Mouse (Mus musculus) spleen, postnatal 36 days (tissue): Measurements from ENCODE around the gene Rpp25.

ENCODE experiments used
- DNase-seq, 2 experiments: peaks; one replicate each; pipeline ENCODE4 v3.0.0; 2022; ENCODE audit warnings: low spot score in 2 of 2, mixed read lengths in 1 of 2

Gene Rpp25

GRCm38 (mm10) chr9:57521056-57521911 is 17.5 kb downstream of the Rpp25 start, which contains the start of gene Cox5a:
TSS of gene Cox5a (plus strand) at chr9:57521274.
- DNase-seq: peak; percentile 92

DNA sequence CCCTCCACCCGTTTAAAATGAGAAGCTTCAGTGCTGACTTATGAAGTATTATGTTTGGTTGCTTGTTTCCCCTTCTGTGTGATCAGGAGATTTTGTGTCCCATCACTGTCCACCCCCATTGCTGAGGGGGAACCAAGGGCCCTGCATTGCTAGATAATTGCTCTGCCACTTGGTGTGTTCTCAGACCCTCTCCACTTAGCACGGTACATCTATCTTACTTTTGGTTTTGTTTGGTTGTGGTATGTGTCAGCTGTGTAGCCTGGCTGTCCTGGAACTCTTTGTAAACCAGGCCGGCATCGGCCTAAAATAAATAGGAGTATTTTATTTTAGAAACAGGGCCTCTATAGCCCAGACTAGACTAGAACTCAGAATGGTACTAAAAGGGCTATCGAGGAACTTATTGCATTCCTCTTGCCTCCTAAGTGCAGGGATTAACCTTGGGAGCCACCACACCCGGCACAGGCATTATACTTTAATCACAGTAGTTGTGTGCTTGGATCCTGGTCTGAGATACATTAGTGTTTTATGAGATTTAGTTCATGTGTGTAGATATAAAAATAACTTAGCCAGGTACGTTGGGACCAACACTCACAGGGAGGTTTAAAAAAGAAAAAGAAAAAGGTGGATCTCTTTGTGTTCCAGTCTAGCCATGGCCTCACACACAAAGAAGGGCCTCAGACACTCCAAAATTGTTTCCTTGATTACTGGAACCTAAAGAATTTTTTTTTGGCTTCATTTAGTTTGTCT is 18.5 kb downstream of the Rpp25 start:
- DNase-seq: no peak

GRCm38 (mm10) chr9:57522861-57523246 is 19.0 kb downstream of the Rpp25 start:
- no peak for DNase-seq

- DNase-seq: peak in 1 of 2 experiments; percentile 52
Measured at GRCm38 (mm10) chr9:57523754-57524153, 19.9 kb downstream of the Rpp25 start.

- DNase-seq: no peak
Measured at GRCm38 (mm10) chr9:57524439-57524838, 20.6 kb downstream of the Rpp25 start.

- no peak for DNase-seq
Measured at GRCm38 (mm10) chr9:57525516-57525915, 21.7 kb downstream of the Rpp25 start.

GRCm38 (mm10) chr9:57526435-57526834 is 22.6 kb downstream of the Rpp25 start:
- DNase-seq: no peak

DNA sequence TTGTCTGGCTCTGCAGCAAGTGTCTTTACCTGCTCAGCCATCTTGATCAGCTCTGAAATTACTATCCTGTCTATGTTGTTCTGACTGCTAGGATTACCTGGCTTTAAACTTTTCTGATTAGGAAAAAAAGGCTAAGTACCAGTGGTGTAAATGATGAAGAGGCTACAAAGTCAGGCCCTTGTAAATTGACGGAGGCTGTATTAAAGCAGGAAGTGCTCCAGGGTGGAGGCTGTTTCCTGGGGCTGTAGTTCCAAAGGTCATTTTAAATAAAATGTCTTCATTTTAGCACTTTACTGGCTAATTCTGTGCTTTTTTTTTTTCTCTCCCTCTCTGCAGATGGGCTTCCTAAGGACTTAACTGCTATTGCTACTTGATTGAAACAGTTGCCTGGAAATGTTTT is 28.1 kb downstream of the Rpp25 start:
- DNase-seq: no peak

GRCm38 (mm10) chr9:57536362-57536761 is 32.5 kb downstream of the Rpp25 start:
- DNase-seq: no peak

GRCm38 (mm10) chr9:57537044-57537727 is 33.4 kb downstream of the Rpp25 start, which contains the start of gene Fam219b:
TSS of gene Fam219b (plus strand) at chr9:57537528.
- peak; percentile 89 to 92 for DNase-seq

GRCm38 (mm10) chr9:57537728-57538181 is 33.9 kb downstream of the Rpp25 start:
- no peak for DNase-seq

GRCm38 (mm10) chr9:57539550-57539949 is 35.7 kb downstream of the Rpp25 start:
- no peak for DNase-seq

DNA sequence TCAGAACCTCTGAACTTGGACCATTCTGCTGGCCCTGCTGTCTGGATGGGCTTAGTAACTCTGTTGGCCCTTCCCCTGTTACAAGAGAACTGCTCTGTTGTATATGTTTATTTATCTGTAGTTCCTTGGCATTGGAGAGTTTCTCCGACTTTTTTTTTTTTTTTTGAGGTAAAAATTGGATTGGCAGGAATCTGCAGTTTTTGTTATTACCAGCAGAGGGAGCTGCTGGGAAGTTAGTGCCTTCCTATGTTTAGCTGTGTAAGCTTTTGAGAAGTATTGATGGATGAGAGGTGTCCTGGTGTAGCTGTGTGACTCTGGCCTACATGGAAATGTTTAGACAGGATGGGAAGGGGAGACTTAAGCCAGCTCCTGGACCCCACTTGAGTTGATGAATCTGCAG is 37.5 kb downstream of the Rpp25 start:
- DNase-seq: no peak

- DNase-seq: no peak
Measured at GRCm38 (mm10) chr9:57543951-57544350, 40.1 kb downstream of the Rpp25 start.

DNA sequence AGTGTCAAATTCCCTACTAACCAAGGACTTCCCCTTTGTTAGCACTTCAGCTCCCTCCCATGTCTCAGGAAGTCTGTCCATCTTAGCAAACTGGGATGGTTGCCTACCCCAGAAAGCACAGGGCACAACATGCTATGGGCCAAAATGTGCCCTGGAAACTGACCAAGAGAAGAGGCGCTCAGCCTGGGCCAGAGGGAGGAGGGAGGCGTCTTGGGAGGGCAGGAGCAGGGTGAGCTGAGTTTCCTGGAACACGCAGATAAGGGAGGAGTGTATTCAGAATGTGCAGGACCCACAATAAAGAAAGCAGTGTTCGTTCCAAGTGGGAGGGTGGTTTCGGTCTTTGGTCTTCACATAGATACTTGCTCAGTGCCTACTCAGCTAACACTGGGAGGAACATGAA is 43.5 kb downstream of the Rpp25 start:
- peak; percentile 24 to 26 for DNase-seq

GRCm38 (mm10) chr9:57547869-57548268 is 44.0 kb downstream of the Rpp25 start:
- no peak for DNase-seq

DNA sequence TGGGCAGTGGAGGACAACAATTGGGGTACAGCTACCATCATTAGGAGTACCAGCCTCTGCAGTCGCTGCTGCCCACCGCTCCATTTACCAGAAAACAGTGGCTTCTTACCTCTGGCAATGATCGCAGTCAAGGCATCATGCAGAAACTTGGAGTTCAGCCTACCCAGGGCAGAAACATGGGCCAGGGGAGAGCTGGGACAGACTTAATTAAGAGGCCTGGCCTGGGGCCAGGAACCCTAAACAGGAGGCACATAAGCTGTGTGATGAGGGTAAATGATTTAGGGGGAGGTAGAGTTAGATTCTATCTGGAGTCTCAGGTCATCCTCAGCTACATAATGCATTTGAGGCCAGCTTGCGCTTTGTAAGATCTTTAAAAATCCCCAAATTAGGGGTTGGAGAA is 45.4 kb downstream of the Rpp25 start:
- no peak for DNase-seq

DNA sequence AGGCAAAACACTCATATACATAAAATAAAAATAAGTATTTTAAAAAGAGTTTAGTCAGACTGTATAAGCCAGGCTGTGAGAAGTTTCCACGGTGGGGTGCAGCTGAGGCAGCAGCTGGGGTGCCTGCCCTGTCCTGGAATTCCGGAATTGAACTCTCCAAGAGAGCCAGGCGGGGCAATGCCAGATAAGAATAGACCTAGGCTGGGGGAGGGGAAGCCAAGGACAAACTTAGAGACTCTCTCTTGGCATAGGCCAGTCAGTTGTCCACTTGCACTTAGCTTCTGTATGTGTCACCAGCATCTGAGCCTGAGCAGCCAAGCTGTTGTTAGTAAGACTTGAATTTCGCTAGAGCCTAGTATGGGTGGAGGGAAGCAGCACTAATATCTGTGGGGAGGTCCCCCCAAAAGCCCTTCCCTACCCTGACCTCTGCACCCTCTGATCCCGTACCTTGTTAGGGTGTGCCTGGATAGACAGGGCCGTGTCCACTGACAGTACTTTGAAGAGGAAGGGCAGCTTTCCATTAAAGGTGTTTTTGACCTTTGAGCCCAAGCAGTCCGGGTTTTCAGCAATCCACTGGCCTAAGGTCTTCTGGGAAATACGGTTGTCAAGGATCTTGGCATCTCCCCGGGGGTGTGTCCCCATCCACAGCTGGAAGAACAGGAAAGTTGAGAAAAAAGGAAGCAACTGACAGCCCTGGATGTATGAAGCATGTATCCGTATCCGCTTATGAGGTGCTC is 46.5 kb downstream of the Rpp25 start:
- DNase-seq: no peak

GRCm38 (mm10) chr9:57552139-57552887 is 48.5 kb downstream of the Rpp25 start, which contains the start of gene Mpi:
TSS of gene Mpi (minus strand) at chr9:57552763.
- peak; percentile 42 to 46 for DNase-seq

DNA sequence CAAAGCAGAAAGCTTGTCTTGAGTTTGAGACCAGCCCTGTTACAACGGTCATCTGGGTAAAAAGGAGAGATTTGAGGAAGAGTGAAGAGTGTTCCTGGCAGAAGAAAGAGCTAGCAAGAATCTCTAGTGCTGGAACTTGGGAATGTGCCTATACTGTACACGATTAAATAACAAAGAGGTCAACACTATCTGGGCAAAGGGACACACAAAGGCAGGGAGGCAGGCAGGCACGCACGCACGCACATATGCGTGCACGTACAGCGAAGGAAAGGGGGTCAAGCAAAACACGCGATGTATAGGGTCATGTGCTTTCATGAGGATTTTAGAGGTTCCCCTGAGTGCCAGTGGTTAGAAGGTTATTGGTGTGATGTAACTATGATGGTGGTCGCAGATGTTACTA is 49.3 kb downstream of the Rpp25 start:
- DNase-seq: no peak

DNA sequence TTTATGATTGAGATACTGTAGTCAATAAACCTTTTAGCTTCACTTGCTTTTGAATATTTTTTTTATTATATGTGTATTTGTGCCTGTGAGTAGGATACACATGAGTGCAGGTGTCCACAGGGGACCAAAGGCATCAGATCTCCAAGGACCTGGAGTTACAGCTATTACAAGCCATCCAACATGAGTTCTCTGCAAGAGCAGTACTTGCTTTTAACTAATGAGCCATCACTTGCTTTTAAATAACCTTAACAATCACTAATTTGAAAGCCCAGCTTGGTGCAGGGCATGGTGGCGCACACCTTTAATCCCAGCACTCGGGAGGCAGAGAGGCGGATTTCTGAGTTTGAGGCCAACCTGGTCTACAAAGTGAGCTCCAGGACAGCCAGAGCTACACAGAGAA is 50.9 kb downstream of the Rpp25 start:
- DNase-seq: no peak
